Comparison of ENCODE assay signal across 9 mouse cellular contexts in genomic region chr1:37903178-37903577, GRCm38 (mm10). TPM values are rescaled to one million over a fixed set of nuclear protein-coding genes. Genes with fewer than 3 reads are reported as not detected.
A peak's percentile ranks its signal among the peaks of the same experiment; 100 is the strongest.
DNase-seq lines count a peak whose midpoint lies in the region; ATAC-seq and TF ChIP-seq lines count a peak whose summit lies in the region.
"Had no signal": no experiment of that assay in that cellular context is flagged by ENCODE, and none has a peak within 500 bp of the region (broad histone marks: within the 10 kb centered on the region; RNA-seq: fewer than 3 reads in every experiment).

No protein-coding gene starts in this region.

- no peaks in the 10 kb centered on the region for H3K27me3 ChIP-seq in liver, embryonic 12.5 days (replicated peaks)
- no peaks in the 10 kb centered on the region for H3K27me3 ChIP-seq in small intestine, adult 2 months (ENCODE audit: control insufficient read depth, insufficient read depth, low read length)

- no peak overlapping the region for H3K27ac ChIP-seq in liver, embryonic 12.5 days
- no peak overlapping the region for H3K27ac ChIP-seq in small intestine, adult 2 months (ENCODE audit: insufficient read depth, low read depth, low read length)

- ATAC-seq in liver, embryonic 12.5 days = no peak

- intact Hi-C loops in heart, postnatal 10 days (cut with DNase I) = loop anchor here (2.0 kb wide), 1 partner anchor 228 kb away; no protein-coding TSS in a partner anchor

- peaks cover 24% of the 10 kb centered on the region for H3K36me3 ChIP-seq in liver, embryonic 12.5 days
- H3K36me3 ChIP-seq in small intestine, adult 2 months (ENCODE audit: control insufficient read depth, insufficient read depth, low read length) = peaks cover 14% of the 10 kb centered on the region

- DNase-seq in cerebellum, postnatal 14 days = peak; percentile 22 to 48
- DNase-seq in cerebellum, adult 9-10 months = no peak
- DNase-seq in liver = peak; percentile 27
- DNase-seq in NIH3T3 (ENCODE audit: low read depth) = peak; percentile 61
- DNase-seq in heart, postnatal 10 days = peak; percentile 28 to 49
- no peak for DNase-seq in ovary, postnatal 10 days (ENCODE audit: low spot score)

- H3K4me2 ChIP-seq in liver, embryonic 12.5 days = no peak overlapping the region

- peak; percentile 24; the same call in 1 of the 2 replicates for TF ChIP-seq CTCF in small intestine, adult 2 months (IDR thresholded peaks at IDR 0.05; ENCODE audit: extremely low read depth, insufficient read length, insufficient replicate concordance, low read depth, low read length)

- H3K9me3 ChIP-seq in liver, embryonic 12.5 days (replicated peaks) = no peaks in the 10 kb centered on the region

- no peaks in the 10 kb centered on the region for H3K4me1 ChIP-seq in liver, embryonic 12.5 days
- H3K4me1 ChIP-seq in small intestine, adult 2 months (ENCODE audit: control insufficient read depth, insufficient read depth, insufficient read length, low read length) = no peaks in the 10 kb centered on the region

- H3K9ac ChIP-seq in liver, embryonic 12.5 days = no peak overlapping the region

- 28% methylated on average over 6 of the region's 6 CpGs for WGBS in liver, embryonic 12.5 days (ENCODE audit: insufficient replicate concordance)
- 35% methylated on average over 6 of the region's 6 CpGs for WGBS in small intestine, adult 2 months

- TF ChIP-seq POLR2A in small intestine, adult 2 months (IDR thresholded peaks at IDR 0.05; ENCODE audit: low read depth, low read length) = no peak

- H3K4me3 ChIP-seq in liver, embryonic 12.5 days = no peak overlapping the region
- H3K4me3 ChIP-seq in small intestine, adult 2 months (ENCODE audit: low read depth, low read length) = no peak overlapping the region

RNA-seq across cellular contexts. Expression of gene Mrpl30, which starts 12.9 kb away (rescaled TPM):
- 216 and 221 TPM in 2 replicates for polyA plus RNA-seq in liver, embryonic 12.5 days (2016; fragmentation: Nextera tagmentation; extraction: Ambion mirVana)
- 100 to 1,000 TPM; 300 to 315 TPM for total RNA-seq in heart, postnatal 10 days (2021)
- polyA plus RNA-seq in small intestine, adult 2 months (2012; rRNA removed) = 16.0 and 25.2 TPM in 2 replicates

RNA-seq across cellular contexts. Expression of gene Mitd1, which starts 13.0 kb away (rescaled TPM):
- 18.7 and 22.3 TPM in 2 replicates for polyA plus RNA-seq in liver, embryonic 12.5 days (2016; fragmentation: Nextera tagmentation; extraction: Ambion mirVana)
- 1 to 10 TPM; 6.1 to 8.9 TPM for total RNA-seq in heart, postnatal 10 days (2021)
- polyA plus RNA-seq in small intestine, adult 2 months (2012; rRNA removed) = 1.2 and 2.5 TPM in 2 replicates

RNA-seq across cellular contexts. Expression of gene Lyg2, which starts 13.1 kb away (rescaled TPM):
- not detected in 2 replicates for polyA plus RNA-seq in liver, embryonic 12.5 days (2016; fragmentation: Nextera tagmentation; extraction: Ambion mirVana)
- not detected for total RNA-seq in heart, postnatal 10 days (2021)
- polyA plus RNA-seq in small intestine, adult 2 months (2012; rRNA removed) = not detected in 2 replicates
- polyA plus RNA-seq: neural tube, embryonic 11.5 days had no signal

RNA-seq across cellular contexts. Expression of gene Lipt1, which starts 31.6 kb away (rescaled TPM):
- polyA plus RNA-seq in liver, embryonic 12.5 days (2016; fragmentation: Nextera tagmentation; extraction: Ambion mirVana) = 6.8 and 8.0 TPM in 2 replicates
- 10 to 100 TPM in 1 of 2 experiments, 1 to 10 TPM in 1; 8.7 to 10.7 TPM for total RNA-seq in heart, postnatal 10 days (2021)
- 0.37 and 0.62 TPM in 2 replicates for polyA plus RNA-seq in small intestine, adult 2 months (2012; rRNA removed)

RNA-seq across cellular contexts. Expression of gene Tsga10, which starts 36.9 kb away (rescaled TPM):
- polyA plus RNA-seq in liver, embryonic 12.5 days (2016; fragmentation: Nextera tagmentation; extraction: Ambion mirVana) = 2.2 and 2.3 TPM in 2 replicates
- total RNA-seq in heart, postnatal 10 days (2021) = 1 to 10 TPM; 3.6 to 3.7 TPM
- polyA plus RNA-seq in small intestine, adult 2 months (2012; rRNA removed) = 0.10 TPM in 1 of 2 replicates, not detected in the other

Comparison
In these comparisons a context has a peak if more than half of its experiments do, and no peak if none do; other contexts are left out.
1. DNase-seq: peak in cerebellum, postnatal 14 days (2 of 2), liver (single experiment), NIH3T3 (single experiment) and heart, postnatal 10 days (2 of 2); none in cerebellum, adult 9-10 months (single experiment) and ovary, postnatal 10 days (single experiment).